ENCODE assay signal across 14 mouse cellular contexts in the genomic region with DNA sequence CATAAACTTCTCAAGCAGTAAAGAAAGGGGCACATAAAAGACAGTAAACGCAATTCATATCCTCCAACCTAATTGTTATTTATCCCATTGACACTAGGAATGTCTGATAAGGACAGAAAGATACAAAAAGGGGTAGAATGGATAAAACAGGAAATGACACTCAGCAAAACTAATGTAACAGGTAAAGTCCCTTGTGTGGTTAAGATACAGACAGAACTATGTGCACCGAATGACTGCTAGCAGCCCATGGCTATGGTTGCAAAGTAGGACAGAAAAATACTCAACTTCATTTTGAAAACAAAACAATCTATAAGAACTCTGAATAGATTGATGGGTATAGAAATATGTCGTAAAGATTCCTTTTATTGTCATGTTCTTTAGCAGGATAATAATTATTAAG.
"Had no signal": no experiment of that assay in that cellular context is flagged by ENCODE, and none has a peak within 500 bp of the region (broad histone marks: within the 10 kb centered on the region; RNA-seq: fewer than 3 reads in every experiment).

No protein-coding gene starts in this region.

- DNase-seq: lung, adult 18-20 months; lung, embryonic 14.5 days; lung, postnatal 14 days; lung, postnatal 36 days; retina, postnatal 1 day; right cerebral cortex, adult 18-20 months; right cerebral cortex, postnatal 25 days; right cerebral cortex, postnatal 4 days; spleen, adult 18-20 months; thymus, adult 18-20 months; thymus, postnatal 25 days; thymus, postnatal 4 days had no signal

- ATAC-seq: midbrain, embryonic 13.5 days; midbrain, embryonic 15.5 days had no signal
